Mouse (Mus musculus) left cerebral cortex, adult 8-10 months (tissue): ENCODE measurements at regions not wholly inside any gene's neighbourhood (a gene's known extent, or its start where the extent isn't known, plus 50 kb on each side); places are given as distances from the start of the nearest gene placed in this dataset.
"Not testable (repeated sequence)": the region's sequence is repeated elsewhere in the genome, so short reads cannot be mapped to it uniquely, and the experiment has no call there.

Experiments used
- DNase-seq, 2 experiments: peaks; one replicate each; pipeline ENCODE4 v3.0.0; 2022; ENCODE audit warnings: low spot score in 2 of 2

DNA sequence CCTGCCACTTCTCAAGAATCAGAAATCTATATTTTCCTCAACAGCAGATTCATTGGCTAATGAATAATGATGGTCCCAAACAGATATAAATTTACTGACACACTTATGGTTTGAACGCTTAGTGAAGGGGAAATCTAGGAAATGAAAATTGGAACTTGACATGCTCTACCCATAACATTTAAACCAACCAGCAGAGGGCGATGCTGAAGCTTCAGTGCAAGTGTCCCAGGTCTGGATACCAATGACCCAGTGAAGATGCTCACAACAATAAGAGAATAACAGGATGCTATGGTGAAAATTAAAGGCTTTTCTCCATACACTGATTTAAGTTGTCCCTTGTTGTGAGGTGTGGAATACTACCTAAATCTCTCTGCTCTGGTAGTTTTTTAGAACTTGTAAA lies 236.0 kb upstream of the Rorb start:
- DNase-seq, result no peak

GRCm38 (mm10) chr19:19344426-19344811 lies 233.4 kb upstream of the Rorb start:
- no peak for DNase-seq

DNA sequence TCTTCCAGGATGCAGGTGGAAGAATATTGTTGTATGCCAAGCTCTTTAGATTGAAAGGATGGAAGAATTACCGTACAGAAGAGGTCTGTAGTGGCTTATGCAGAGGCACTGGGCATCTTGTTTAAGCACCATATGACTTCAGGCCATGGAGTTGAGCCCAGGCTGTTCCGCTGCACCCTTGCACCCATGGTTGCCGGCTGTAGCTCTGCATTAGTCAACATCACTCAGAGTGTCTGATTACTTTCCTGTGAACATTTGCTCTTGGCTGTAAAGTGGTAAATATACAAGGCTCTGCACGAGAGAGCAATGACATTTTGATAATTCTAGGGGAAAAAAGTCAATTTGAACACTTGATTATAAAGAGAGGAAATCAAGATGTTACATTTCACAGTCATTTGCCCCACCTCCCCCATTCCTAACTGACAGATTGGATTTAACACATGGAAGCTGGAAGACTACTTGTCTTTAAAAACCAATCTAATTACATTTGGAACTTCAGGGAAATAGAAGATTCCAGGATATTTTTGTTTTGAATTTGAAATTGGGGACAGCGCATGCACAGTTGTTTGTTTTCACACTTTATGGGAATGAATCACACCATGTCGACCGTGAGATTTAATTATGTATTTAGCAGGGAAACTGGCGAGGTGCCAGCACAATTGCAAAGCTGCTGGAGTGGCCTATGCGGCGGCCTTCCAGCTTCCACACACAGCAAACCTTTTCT lies 232.9 kb upstream of the Rorb start:
- peak; percentile 10 to 34 for DNase-seq

GRCm38 (mm10) chr19:19307142-19307541 lies 196.1 kb upstream of the Rorb start:
- not testable (repeated sequence) for DNase-seq

DNA sequence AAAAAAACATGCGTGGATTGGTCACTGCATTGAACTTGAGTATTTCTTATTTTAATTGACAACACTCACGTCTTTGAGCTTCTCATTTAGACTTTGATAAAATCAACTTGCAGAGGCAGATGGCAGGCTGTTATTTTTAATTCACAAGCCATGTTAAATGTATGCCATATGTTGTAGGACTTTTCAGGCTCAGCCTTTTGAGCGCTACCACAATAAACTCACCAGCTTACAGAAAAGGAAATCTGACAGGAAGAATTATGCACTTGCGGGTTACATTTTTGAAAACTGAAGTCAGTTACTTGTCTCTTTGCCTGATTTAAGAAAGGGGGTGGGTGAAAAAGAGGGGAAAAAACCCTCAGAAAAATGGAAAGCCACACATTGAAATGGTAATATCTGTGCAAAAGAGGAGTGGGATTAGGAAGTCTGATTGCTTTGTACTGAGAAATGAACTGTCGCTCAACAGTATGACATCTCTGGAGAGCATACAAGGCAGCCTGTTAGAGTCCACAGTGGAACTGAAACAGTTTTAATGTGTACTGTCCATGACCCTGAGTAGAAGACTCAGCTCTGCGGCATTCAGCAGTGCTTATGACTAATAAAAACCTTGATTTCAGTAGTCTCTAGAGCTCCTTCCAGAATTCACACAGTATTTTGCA lies 195.6 kb upstream of the Rorb start:
- peak in 1 of 2 experiments; percentile 11 for DNase-seq

DNA sequence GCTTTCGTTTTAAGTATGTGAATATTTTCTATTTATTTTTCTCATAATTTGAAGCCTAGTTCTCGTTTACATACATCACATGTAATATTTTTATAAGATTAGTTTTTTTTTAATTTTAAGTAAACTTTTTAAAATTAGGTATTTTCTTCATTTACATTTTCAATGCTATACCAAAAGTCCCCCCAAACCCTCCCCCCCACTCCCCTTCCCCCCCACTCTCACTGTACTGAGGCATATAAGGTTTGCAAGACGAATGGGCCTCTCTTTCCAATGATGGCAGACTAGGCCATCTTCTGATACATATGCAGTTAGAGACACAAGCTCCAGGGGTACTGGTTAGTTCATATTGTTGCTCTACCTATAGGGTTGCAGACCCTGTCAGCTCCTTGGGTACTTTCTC lies 174.9 kb upstream of the Rorb start:
- not testable (repeated sequence) for DNase-seq

DNA sequence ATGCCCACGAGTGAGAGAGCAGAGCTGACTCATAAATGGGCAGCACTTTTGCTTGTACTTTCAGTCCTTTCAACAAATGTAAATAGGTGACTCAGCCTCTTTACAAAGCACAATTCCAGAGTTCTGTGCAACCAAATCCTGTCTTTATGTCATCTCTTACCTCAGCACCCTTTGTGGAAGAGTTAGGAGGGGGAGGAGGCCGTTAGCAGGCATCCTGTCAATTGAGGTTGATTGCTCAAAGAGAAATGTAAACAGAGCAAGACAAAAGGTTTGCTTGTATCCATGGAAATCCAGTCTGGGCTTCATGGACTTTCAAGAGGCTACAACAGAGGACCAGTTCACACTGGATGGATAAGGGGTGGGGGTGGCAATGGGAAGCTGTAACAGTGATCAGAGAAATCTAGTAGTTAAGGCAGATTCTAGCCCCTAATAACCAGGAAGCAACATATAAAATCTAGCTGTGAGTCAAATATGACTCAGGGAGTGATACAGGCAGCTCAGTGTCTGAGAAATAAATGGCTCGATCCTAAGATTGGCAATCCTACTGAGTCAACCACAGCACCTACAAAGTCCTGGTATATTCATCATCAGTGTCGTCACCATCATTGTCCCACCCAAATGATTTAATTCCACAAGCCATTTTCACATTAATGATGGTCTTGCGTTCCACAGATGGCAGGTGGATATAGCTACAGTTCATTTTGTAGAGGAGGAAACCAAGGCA lies 136.0 kb upstream of the Rorb start:
- no peak for DNase-seq

DNA sequence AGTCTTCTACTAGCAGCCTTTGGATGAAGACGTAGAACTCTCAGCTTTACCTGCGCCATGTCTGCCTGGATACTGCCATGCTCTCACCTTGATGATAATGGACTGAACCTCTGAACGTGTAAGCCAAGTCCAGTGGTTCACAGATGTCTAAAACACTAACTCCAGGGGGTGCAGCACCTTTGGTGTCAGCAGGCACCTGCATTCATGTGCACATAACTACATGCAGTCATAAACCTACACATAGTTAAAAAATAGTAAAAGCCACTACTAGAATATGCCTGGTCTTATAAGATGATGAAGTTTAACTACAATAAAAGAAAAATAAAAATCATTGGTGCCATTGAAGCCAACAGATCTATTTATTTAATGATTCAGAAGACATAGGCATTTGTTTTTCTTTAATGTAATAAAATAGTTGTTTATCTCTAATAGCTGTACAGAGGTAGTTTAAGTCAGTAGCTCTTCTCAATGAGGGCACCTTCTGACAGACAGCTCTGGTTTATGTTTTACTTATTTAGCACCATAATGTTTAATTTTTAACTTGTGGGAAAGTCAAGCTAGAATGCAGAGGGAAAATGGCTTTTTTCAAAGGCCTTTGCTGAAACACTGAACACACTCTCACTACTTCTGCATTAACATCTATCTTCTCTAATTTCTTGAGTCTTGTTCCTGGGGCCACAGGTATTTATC lies 118.5 kb upstream of the Rorb start:
- DNase-seq, result no peak

DNA sequence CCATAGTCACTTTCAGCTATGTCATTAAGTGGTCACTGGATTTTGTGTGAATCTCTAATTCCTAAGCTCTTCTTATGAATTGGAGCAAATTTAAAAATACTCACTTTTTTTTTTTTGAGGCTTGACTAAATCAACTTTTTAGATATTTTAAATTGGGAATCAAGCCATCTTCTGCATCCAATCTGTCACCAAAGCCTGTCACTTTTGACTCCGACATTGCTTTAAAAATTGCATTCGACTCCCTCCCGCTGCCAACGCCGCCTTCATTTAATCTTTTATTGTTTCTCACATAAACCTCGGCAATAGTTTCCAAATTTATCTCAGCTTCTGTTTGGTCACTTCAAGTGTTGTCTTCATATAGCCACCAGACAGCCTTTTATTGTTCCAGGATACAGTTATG lies 109.8 kb upstream of the Rorb start:
- DNase-seq, result no peak

- no peak for DNase-seq
Measured at GRCm38 (mm10) chr19:19219352-19219751, 108.4 kb upstream of the Rorb start.

DNA sequence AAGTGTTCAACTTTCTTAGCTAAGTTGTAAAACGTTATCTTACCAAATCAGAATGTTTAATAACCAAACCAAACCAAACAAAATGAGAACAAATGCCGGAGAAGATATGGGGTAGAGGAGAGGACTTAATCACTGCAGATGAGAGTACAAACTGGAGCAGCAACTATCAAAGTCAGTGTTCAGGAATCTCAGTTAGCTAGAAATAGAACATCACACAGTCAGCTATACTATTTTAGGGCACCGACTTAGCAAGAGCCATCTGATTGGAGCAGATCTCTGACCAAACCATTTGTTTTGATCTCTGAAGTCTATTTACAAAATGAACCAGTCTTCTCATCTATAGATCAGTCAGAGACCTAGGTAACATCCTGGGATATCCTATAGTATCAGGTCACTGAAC lies 107.7 kb upstream of the Rorb start:
- DNase-seq, result no peak

- DNase-seq, result no peak
Measured at GRCm38 (mm10) chr19:19199534-19199933, 88.5 kb upstream of the Rorb start.

- DNase-seq, result no peak
Measured at GRCm38 (mm10) chr19:19198780-19199179, 87.8 kb upstream of the Rorb start.

DNA sequence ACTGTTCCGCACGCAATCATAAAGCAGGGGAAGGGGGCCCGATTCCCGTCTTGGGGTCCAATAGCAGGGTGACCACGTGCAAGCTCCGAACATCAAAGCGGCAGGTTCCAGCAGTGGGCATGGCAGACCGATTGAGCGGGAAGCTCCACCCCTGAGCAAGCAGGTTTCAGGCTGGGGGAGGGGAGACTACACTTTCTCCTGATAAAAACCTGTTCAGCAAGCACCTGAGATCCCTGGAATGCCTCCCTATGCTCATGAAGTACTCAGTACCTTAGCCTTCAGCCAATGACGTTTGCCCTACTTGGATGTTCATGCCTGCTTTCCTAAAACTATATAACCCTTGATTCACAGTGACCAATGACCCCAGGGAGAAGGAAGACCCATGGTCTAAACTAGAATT lies 83.7 kb upstream of the Rorb start:
- no peak for DNase-seq

DNA sequence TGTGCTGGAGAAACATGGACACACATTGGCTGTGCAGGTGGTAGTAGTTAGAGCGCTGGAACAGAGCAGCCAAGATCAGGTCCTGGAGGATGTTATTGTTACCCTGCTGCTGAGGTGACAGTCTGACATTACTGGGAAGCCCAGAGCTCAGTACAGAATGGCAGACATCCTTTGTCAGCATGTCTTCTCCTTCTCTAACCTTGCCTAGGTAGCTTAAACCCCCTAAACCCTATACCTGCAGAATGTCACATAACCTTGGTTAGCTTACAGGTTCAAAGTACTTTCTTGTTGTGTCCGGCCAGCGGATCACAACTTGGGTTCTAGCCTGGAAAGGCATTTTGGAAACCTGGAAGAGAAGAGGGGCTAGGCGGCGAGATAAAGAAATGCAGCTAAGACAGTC lies 83.3 kb upstream of the Rorb start:
- DNase-seq, result no peak

GRCm38 (mm10) chr19:19172767-19173166 lies 61.8 kb upstream of the Rorb start:
- DNase-seq, result no peak

DNA sequence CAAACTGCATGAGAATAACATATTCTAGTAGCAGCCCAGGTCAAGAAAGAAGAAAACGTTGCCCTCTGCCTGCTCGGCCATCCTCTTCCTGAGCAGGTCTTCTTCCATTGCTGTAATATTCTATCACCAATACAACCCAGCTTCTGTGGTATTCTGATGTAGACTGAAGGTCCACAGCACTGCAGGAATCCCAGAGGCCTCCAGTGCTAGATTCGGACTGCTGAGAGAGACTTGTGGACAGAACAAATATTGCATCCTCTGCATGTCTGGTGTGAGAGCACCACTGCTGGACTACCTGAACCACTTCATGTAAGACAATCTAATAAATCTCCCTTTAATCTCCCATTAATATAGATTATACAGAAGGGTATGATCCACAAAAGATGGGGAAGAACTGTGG lies 59.8 kb upstream of the Rorb start:
- DNase-seq, result no peak
